Mouse (Mus musculus) MEL (cell line): ENCODE data around the gene Hipk3. TPM values are rescaled to one million over a fixed set of nuclear protein-coding genes. Genes with fewer than 3 reads are reported as not detected.

Source experiments
- DNase-seq: peaks from one replicate; pipeline ENCODE4 v3.0.0; 2011; ENCODE audit warnings: low read depth, low spot score
- H3K27ac ChIP-seq: 2 replicates; pipeline ENCODE4 v1.5.1; 2012; ENCODE audit warnings: low read depth, mild to moderate bottlenecking, control low read depth, low read length, moderate library complexity; ENCODE audit not compliant: control insufficient read depth
- H3K27me3 ChIP-seq, 2 experiments: fragments of 150-350 bp in 1 of 2; sonication (generic) in 1 of 2; 2 replicates each; pipeline ENCODE4 v1.6.1; 2012; ENCODE audit warnings: low read length in 2 of 2, mild to moderate bottlenecking in 2 of 2, improper control_type of control experiment in 1 of 2, moderate library complexity in 1 of 2; ENCODE audit not compliant: insufficient read depth in 2 of 2, control insufficient read depth in 1 of 2
- H3K36me3 ChIP-seq, 2 experiments: 2 replicates each; pipeline ENCODE4 v1.6.1; 2012 to 2014; ENCODE audit warnings: low read length in 2 of 2, improper control_type of control experiment in 1 of 2, inconsistent platforms in 1 of 2, mild to moderate bottlenecking in 1 of 2; ENCODE audit not compliant: insufficient read depth in 2 of 2, control insufficient read depth in 1 of 2
- H3K4me1 ChIP-seq, 2 experiments: fragments of 150-350 bp in 1 of 2; sonication (generic) in 1 of 2; 2 replicates each; pipeline ENCODE4 v1.6.1; 2012; ENCODE audit warnings: low read length in 2 of 2, improper control_type of control experiment in 1 of 2, mild to moderate bottlenecking in 1 of 2; ENCODE audit not compliant: insufficient read depth in 2 of 2, control insufficient read depth in 1 of 2
- H3K4me3 ChIP-seq, 2 experiments: fragments of 150-350 bp in 1 of 2; sonication (generic) in 1 of 2; 2 replicates each; pipeline ENCODE4 v1.5.1; 2012; ENCODE audit warnings: low read depth in 2 of 2, low read length in 2 of 2, mild to moderate bottlenecking in 2 of 2, moderate library complexity in 2 of 2, control low read depth in 1 of 2, improper control_type of control experiment in 1 of 2; ENCODE audit not compliant: control insufficient read depth in 1 of 2, insufficient read depth in 1 of 2
- H3K79me2 ChIP-seq: 2 replicates; pipeline ENCODE4 v1.6.1; 2012; ENCODE audit warnings: mild to moderate bottlenecking, low read length, moderate library complexity; ENCODE audit not compliant: control insufficient read depth, poor library complexity, insufficient read depth
- H3K9ac ChIP-seq: 2 replicates; pipeline ENCODE4 v1.6.1; 2012; ENCODE audit warnings: low read depth, mild to moderate bottlenecking, control low read depth, low read length, moderate library complexity; ENCODE audit not compliant: control insufficient read depth, poor library complexity, severe bottlenecking
- H3K9me3 ChIP-seq: fragments of 150-350 bp; sonication (generic); replicated peaks from 2 replicates; pipeline ENCODE4 v1.6.1; 2012; ENCODE audit warnings: mild to moderate bottlenecking, low read length, improper control_type of control experiment, moderate library complexity; ENCODE audit not compliant: insufficient read depth
- CHD1 ChIP-seq: IDR thresholded peaks from 2 replicates; pipeline ENCODE4 v1.6.1; 2012; ENCODE audit warnings: low read depth, mild to moderate bottlenecking, inconsistent platforms, low read length, improper control_type of control experiment
- CHD2 ChIP-seq: IDR thresholded peaks from 2 replicates; pipeline ENCODE4 v1.6.1; 2011; ENCODE audit warnings: low read length, improper control_type of control experiment
- CTCF ChIP-seq, 3 experiments: IDR thresholded peaks in 2 of 3; conservative IDR thresholded peaks in 1 of 3; 2 replicates each; pipeline ENCODE4 v1.5.1; 2011 to 2012; ENCODE audit warnings: low read length in 3 of 3, low read depth in 2 of 3, mild to moderate bottlenecking in 2 of 3, improper control_type of control experiment in 1 of 3, inconsistent platforms in 1 of 3, mixed read lengths in 1 of 3, moderate library complexity in 1 of 3; ENCODE audit not compliant: control insufficient read depth in 1 of 3, insufficient read depth in 1 of 3, poor library complexity in 1 of 3, severe bottlenecking in 1 of 3
- E2F4 ChIP-seq: IDR thresholded peaks from 2 replicates; pipeline ENCODE4 v1.6.1; 2011; ENCODE audit warnings: low read depth, low read length, improper control_type of control experiment, borderline replicate concordance
- ELF1 ChIP-seq: IDR thresholded peaks from 2 replicates; pipeline ENCODE4 v1.6.1; 2014; ENCODE audit warnings: low read depth, mild to moderate bottlenecking, inconsistent platforms, low read length, improper control_type of control experiment, moderate library complexity
- ETS1 ChIP-seq: IDR thresholded peaks from 2 replicates; pipeline ENCODE4 v1.6.1; 2012; ENCODE audit warnings: low read depth, mild to moderate bottlenecking, inconsistent platforms, low read length, improper control_type of control experiment, moderate library complexity
- GABPA ChIP-seq: IDR thresholded peaks from 2 replicates; pipeline ENCODE4 v1.6.1; 2012; ENCODE audit warnings: low read depth, mild to moderate bottlenecking, inconsistent platforms, low read length, improper control_type of control experiment, moderate library complexity
- GATA1 ChIP-seq: IDR thresholded peaks from 2 replicates; pipeline ENCODE4 v1.6.1; 2011; ENCODE audit warnings: low read depth, low read length, improper control_type of control experiment
- KAT2A ChIP-seq: conservative IDR thresholded peaks from 2 replicates; pipeline ENCODE4 v1.6.1; 2012; ENCODE audit warnings: low read depth, low read length, improper control_type of control experiment, inconsistent platforms
- MAX ChIP-seq: IDR thresholded peaks from 2 replicates; pipeline ENCODE4 v1.6.1; 2011; ENCODE audit warnings: low read length, improper control_type of control experiment
- MXI1 ChIP-seq: IDR thresholded peaks from 2 replicates; pipeline ENCODE4 v1.6.1; 2011; ENCODE audit warnings: mild to moderate bottlenecking, low read depth, low read length, improper control_type of control experiment
- NELFE ChIP-seq: IDR thresholded peaks from 2 replicates; pipeline ENCODE4 v1.6.1; 2011; ENCODE audit warnings: low read depth, low read length, improper control_type of control experiment
- NRF1 ChIP-seq: IDR thresholded peaks from 2 replicates; pipeline ENCODE4 v1.6.1; 2014; ENCODE audit warnings: low read depth, mild to moderate bottlenecking, inconsistent platforms, low read length, improper control_type of control experiment, moderate library complexity; ENCODE audit not compliant: poor library complexity, insufficient read depth, severe bottlenecking
- POLR2AphosphoS2 ChIP-seq: IDR thresholded peaks from 2 replicates; pipeline ENCODE4 v1.6.1; 2011; ENCODE audit warnings: low read length, improper control_type of control experiment
- RAD21 ChIP-seq: IDR thresholded peaks from 2 replicates; pipeline ENCODE4 v1.6.1; 2011; ENCODE audit warnings: mild to moderate bottlenecking, low read depth, low read length, improper control_type of control experiment
- USF1 ChIP-seq: IDR thresholded peaks from 2 replicates; pipeline ENCODE4 v1.6.1; 2014; ENCODE audit warnings: low read depth, mild to moderate bottlenecking, inconsistent platforms, low read length, improper control_type of control experiment, moderate library complexity
- USF2 ChIP-seq, 2 experiments: IDR thresholded peaks; 2 replicates each; pipeline ENCODE4 v1.6.1; 2011 to 2012; ENCODE audit warnings: improper control_type of control experiment in 2 of 2, low read length in 2 of 2, borderline replicate concordance in 1 of 2, inconsistent platforms in 1 of 2, low read depth in 1 of 2, mild to moderate bottlenecking in 1 of 2; ENCODE audit not compliant: insufficient read depth in 1 of 2
- ZMIZ1 ChIP-seq: IDR thresholded peaks from 2 replicates; pipeline ENCODE4 v1.6.1; 2012; ENCODE audit warnings: low read depth, mild to moderate bottlenecking, inconsistent platforms, low read length, improper control_type of control experiment, moderate library complexity
- ZNF384 ChIP-seq: IDR thresholded peaks from 2 replicates; pipeline ENCODE4 v1.6.1; 2012; ENCODE audit warnings: low read depth, mild to moderate bottlenecking, inconsistent platforms, low read length, improper control_type of control experiment
- polyA plus RNA-seq, 2 experiments: library from polyadenylated mRNA; stranded (reverse) in 1 of 2; unstranded in 1 of 2; fragments of >175 nt in 1 of 2; fragments of >200 nt in 1 of 2; gene quantifications; 2 replicates each; pipeline versions ENCODE4 v1.2.1 to v1.2.4; 2012; ENCODE audit warnings: low replicate concordance in 2 of 2, low read depth in 1 of 2; ENCODE audit not compliant: insufficient read length in 2 of 2, insufficient read depth in 1 of 2, missing spikeins in 1 of 2
- total RNA-seq: library from RNA; depleted of rRNA; stranded (reverse); fragments of 300-350 nt; gene quantifications from 2 replicates; pipeline ENCODE4 v1.2.3, GENCODE M21; 2012

Hipk3 gene
- total and polyA plus RNA-seq, 3 experiments: 11.9 to 19.4 (median 17.0) TPM

GRCm38 (mm10) chr2:104392700-104393312 is 101.4 kb downstream of the Hipk3 start:
- H3K79me2 ChIP-seq: no peaks in the 10 kb centered on the region
- TF ChIP-seq POLR2AphosphoS2 (no peak), ZNF384 (no peak), GATA1 (no peak), GABPA (no peak), NELFE (no peak), RAD21 (peak; percentile 5; the same call in 1 of the 2 replicates), ZMIZ1 (no peak)
- TF ChIP-seq, all 39 proteins: peak for 1
- Histone ChIP-seq H3K36me3 (no peaks in the 10 kb centered on the region), H3K4me1 (no peaks in the 10 kb centered on the region), H3K9ac (no peak overlapping the region), H3K4me3 (no peak overlapping the region), H3K9me3 (no peaks in the 10 kb centered on the region), H3K27ac (no peak overlapping the region), H3K27me3 (peaks cover 2 to 3% of the 10 kb centered on the region in 2 experiments)
- no peak for DNase-seq

- DNase-seq: no peak
- Histone ChIP-seq H3K27ac (no peak overlapping the region), H3K9ac (no peak overlapping the region), H3K4me1 (no peaks in the 10 kb centered on the region), H3K4me3 (no peak overlapping the region), H3K9me3 (no peaks in the 10 kb centered on the region), H3K36me3 (no peaks in the 10 kb centered on the region), H3K27me3 (peaks cover 4 to 10% of the 10 kb centered on the region in 2 experiments), H3K79me2 (no peaks in the 10 kb centered on the region)
- TF ChIP-seq USF1 (no peak), E2F4 (no peak), CHD2 (no peak), ETS1 (no peak), NRF1 (no peak), ELF1 (no peak), ZNF384 (no peak), KAT2A (no peak), MAX (no peak), CTCF (IDR thresholded peaks at IDR 0.05 in 2 of 3, conservative IDR thresholded peaks at IDR 0.05 in 1 of 3; ENCODE audit: control insufficient read depth in 1 of 3, insufficient read depth in 1 of 3, low read depth in 2 of 3, low read length in 3 of 3, poor library complexity in 1 of 3, severe bottlenecking in 1 of 3) (no peak), MXI1 (no peak), USF2 (IDR thresholded peaks at IDR 0.05; ENCODE audit: borderline replicate concordance in 1 of 2, insufficient read depth in 1 of 2, low read depth in 1 of 2, low read length in 2 of 2) (no peak), GABPA (no peak), CHD1 (no peak)
Observed at GRCm38 (mm10) chr2:104389231-104389630, 105.0 kb downstream of the Hipk3 start.
